Mouse (Mus musculus): ENCODE results near the gene Sgip1. TPM values are rescaled to one million over a fixed set of nuclear protein-coding genes. Genes with fewer than 3 reads are reported as not detected.

Gene Sgip1
- polyA plus RNA-seq, 1 experiment: 0.35 TPM

- no peaks in the 10 kb centered on the region for H3K4me1 ChIP-seq (ENCODE audit: control insufficient read depth, insufficient read depth, insufficient read length, low read length)
- no peak overlapping the region for H3K27ac ChIP-seq (ENCODE audit: insufficient read depth, low read depth, low read length)
- WGBS: 52% methylated on average over 1 of the region's 1 CpGs
- no peaks in the 10 kb centered on the region for H3K36me3 ChIP-seq (ENCODE audit: control insufficient read depth, insufficient read depth, low read length)
- H3K4me3 ChIP-seq (ENCODE audit: low read depth, low read length): no peak overlapping the region
- no peak for TF ChIP-seq POLR2A (IDR thresholded peaks at IDR 0.05; ENCODE audit: low read depth, low read length)
- no peak for TF ChIP-seq CTCF (IDR thresholded peaks at IDR 0.05; ENCODE audit: extremely low read depth, insufficient read length, insufficient replicate concordance, low read depth, low read length)
- H3K27me3 ChIP-seq (ENCODE audit: control insufficient read depth, insufficient read depth, low read length): no peaks in the 10 kb centered on the region
Observed at GRCm38 (mm10) chr4:102774549-102774948, 33.5 kb downstream of the Sgip1 start.

- WGBS: 79% methylated on average over 2 of the region's 2 CpGs
- no peak overlapping the region for H3K4me3 ChIP-seq (ENCODE audit: low read depth, low read length)
- no peak for TF ChIP-seq CTCF (IDR thresholded peaks at IDR 0.05; ENCODE audit: extremely low read depth, insufficient read length, insufficient replicate concordance, low read depth, low read length)
- TF ChIP-seq POLR2A (IDR thresholded peaks at IDR 0.05; ENCODE audit: low read depth, low read length): no peak
- H3K4me1 ChIP-seq (ENCODE audit: control insufficient read depth, insufficient read depth, insufficient read length, low read length): no peaks in the 10 kb centered on the region
- no peaks in the 10 kb centered on the region for H3K36me3 ChIP-seq (ENCODE audit: control insufficient read depth, insufficient read depth, low read length)
- H3K27ac ChIP-seq (ENCODE audit: insufficient read depth, low read depth, low read length): no peak overlapping the region
- no peaks in the 10 kb centered on the region for H3K27me3 ChIP-seq (ENCODE audit: control insufficient read depth, insufficient read depth, low read length)
Observed at GRCm38 (mm10) chr4:102775596-102776270, 34.6 kb downstream of the Sgip1 start.

- Histone ChIP-seq H3K27me3 (ENCODE audit: control insufficient read depth, insufficient read depth, low read length) (no peaks in the 10 kb centered on the region), H3K27ac (ENCODE audit: insufficient read depth, low read depth, low read length) (no peak overlapping the region), H3K36me3 (ENCODE audit: control insufficient read depth, insufficient read depth, low read length) (no peaks in the 10 kb centered on the region), H3K4me3 (ENCODE audit: low read depth, low read length) (no peak overlapping the region), H3K4me1 (ENCODE audit: control insufficient read depth, insufficient read depth, insufficient read length, low read length) (no peaks in the 10 kb centered on the region)
- TF ChIP-seq POLR2A (IDR thresholded peaks at IDR 0.05; ENCODE audit: low read depth, low read length) (no peak), CTCF (IDR thresholded peaks at IDR 0.05; ENCODE audit: extremely low read depth, insufficient read length, insufficient replicate concordance, low read depth, low read length) (no peak)
- WGBS: 77% methylated on average over 6 of the region's 6 CpGs
Observed at GRCm38 (mm10) chr4:102779902-102780301, 38.8 kb downstream of the Sgip1 start.

GRCm38 (mm10) chr4:102783063-102783748, 42.1 kb downstream of the Sgip1 start:
- TF ChIP-seq POLR2A (IDR thresholded peaks at IDR 0.05; ENCODE audit: low read depth, low read length) (no peak), CTCF (IDR thresholded peaks at IDR 0.05; ENCODE audit: extremely low read depth, insufficient read length, insufficient replicate concordance, low read depth, low read length) (no peak)
- no peaks in the 10 kb centered on the region for H3K4me1 ChIP-seq (ENCODE audit: control insufficient read depth, insufficient read depth, insufficient read length, low read length)
- H3K4me3 ChIP-seq (ENCODE audit: low read depth, low read length): no peak overlapping the region
- H3K27me3 ChIP-seq (ENCODE audit: control insufficient read depth, insufficient read depth, low read length): no peaks in the 10 kb centered on the region
- H3K27ac ChIP-seq (ENCODE audit: insufficient read depth, low read depth, low read length): no peak overlapping the region
- H3K36me3 ChIP-seq (ENCODE audit: control insufficient read depth, insufficient read depth, low read length): no peaks in the 10 kb centered on the region
- 66% methylated on average over 7 of the region's 7 CpGs for WGBS

GRCm38 (mm10) chr4:102785158-102785557, 44.1 kb downstream of the Sgip1 start:
- no peak overlapping the region for H3K4me3 ChIP-seq (ENCODE audit: low read depth, low read length)
- WGBS: 62% methylated on average over 4 of the region's 4 CpGs

GRCm38 (mm10) chr4:102792100-102792790, 51.1 kb downstream of the Sgip1 start:
- Histone ChIP-seq H3K27ac (ENCODE audit: insufficient read depth, low read depth, low read length) (no peak overlapping the region), H3K27me3 (ENCODE audit: control insufficient read depth, insufficient read depth, low read length) (no peaks in the 10 kb centered on the region), H3K4me3 (ENCODE audit: low read depth, low read length) (no peak overlapping the region), H3K36me3 (ENCODE audit: control insufficient read depth, insufficient read depth, low read length) (no peaks in the 10 kb centered on the region), H3K4me1 (ENCODE audit: control insufficient read depth, insufficient read depth, insufficient read length, low read length) (no peaks in the 10 kb centered on the region)
- no peak for TF ChIP-seq CTCF (IDR thresholded peaks at IDR 0.05; ENCODE audit: extremely low read depth, insufficient read length, insufficient replicate concordance, low read depth, low read length)
- TF ChIP-seq POLR2A (IDR thresholded peaks at IDR 0.05; ENCODE audit: low read depth, low read length): no peak
- 47% methylated on average over 8 of the region's 8 CpGs for WGBS

More at GRCm38 (mm10) chr4:102785158-102785557, 44.1 kb downstream of the Sgip1 start:
- Histone ChIP-seq H3K27me3 (ENCODE audit: control insufficient read depth, insufficient read depth, low read length) (no peaks in the 10 kb centered on the region), H3K4me1 (ENCODE audit: control insufficient read depth, insufficient read depth, insufficient read length, low read length) (no peaks in the 10 kb centered on the region), H3K36me3 (ENCODE audit: control insufficient read depth, insufficient read depth, low read length) (no peaks in the 10 kb centered on the region), H3K27ac (ENCODE audit: insufficient read depth, low read depth, low read length) (no peak overlapping the region)
- TF ChIP-seq POLR2A (IDR thresholded peaks at IDR 0.05; ENCODE audit: low read depth, low read length): no peak
- TF ChIP-seq CTCF (IDR thresholded peaks at IDR 0.05; ENCODE audit: extremely low read depth, insufficient read length, insufficient replicate concordance, low read depth, low read length): no peak

- no peaks in the 10 kb centered on the region for H3K4me1 ChIP-seq (ENCODE audit: control insufficient read depth, insufficient read depth, insufficient read length, low read length)
- H3K27ac ChIP-seq (ENCODE audit: insufficient read depth, low read depth, low read length): no peak overlapping the region
- no peak for TF ChIP-seq CTCF (IDR thresholded peaks at IDR 0.05; ENCODE audit: extremely low read depth, insufficient read length, insufficient replicate concordance, low read depth, low read length)
- TF ChIP-seq POLR2A (IDR thresholded peaks at IDR 0.05; ENCODE audit: low read depth, low read length): no peak
- H3K36me3 ChIP-seq (ENCODE audit: control insufficient read depth, insufficient read depth, low read length): no peaks in the 10 kb centered on the region
- WGBS: 90% methylated on average over 1 of the region's 1 CpGs
- H3K27me3 ChIP-seq (ENCODE audit: control insufficient read depth, insufficient read depth, low read length): no peaks in the 10 kb centered on the region
- H3K4me3 ChIP-seq (ENCODE audit: low read depth, low read length): no peak overlapping the region
Observed at GRCm38 (mm10) chr4:102801471-102801870, 60.4 kb downstream of the Sgip1 start.

Measured in small intestine, adult 2 months (tissue).